Mouse (Mus musculus) erythroblast, embryonic 14.5 days (primary cell): Measurements from ENCODE around the gene 1110008P14Rik.

Experiments
- GATA1 ChIP-seq: IDR thresholded peaks from 2 replicates; pipeline ENCODE4 v1.6.1; 2012; ENCODE audit warnings: low read length, inconsistent platforms, mixed read lengths
- TAL1 ChIP-seq: IDR thresholded peaks from 3 replicates; pipeline ENCODE4 v1.6.1; 2012; ENCODE audit warnings: low read length, inconsistent platforms, mixed read lengths

- TF ChIP-seq GATA1 (no peak), TAL1 (no peak)
Observed at GRCm38 (mm10) chr2:32395484-32395945, 13.8 kb upstream of the 1110008P14Rik start, which contains the start of gene Ptges2.
